Mouse (Mus musculus) heart, postnatal 0 days (tissue): ENCODE data around the gene Ophn1.

ENCODE experiments used
- CTCF ChIP-seq: IDR thresholded peaks from 2 replicates; pipeline ENCODE4 v1.5.1; 2016; ENCODE audit warnings: antibody characterized with exemption, control low read depth, low read depth
- EP300 ChIP-seq: IDR thresholded peaks from 2 replicates; pipeline ENCODE4 v1.6.1; 2016; ENCODE audit warnings: antibody characterized with exemption, low read depth

DNA sequence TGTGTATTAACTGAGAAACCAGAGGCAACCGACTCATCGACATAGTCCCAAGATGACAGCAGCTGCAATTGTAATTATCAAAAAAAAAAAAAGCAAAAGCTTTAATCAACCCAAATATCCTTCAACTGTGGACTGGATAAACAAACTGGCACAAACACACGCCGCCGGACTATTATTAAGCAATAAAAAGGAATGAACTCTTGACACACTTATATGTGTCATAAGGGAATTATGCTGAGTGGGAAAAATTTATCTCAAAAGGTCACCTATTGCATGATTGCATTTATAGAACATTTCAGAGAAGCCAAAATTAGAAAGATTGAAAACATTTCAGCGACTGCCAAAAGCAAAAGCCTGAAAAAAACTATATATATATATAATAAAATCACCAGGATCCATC is 40.0 kb downstream of the Ophn1 start:
- no peak for TF ChIP-seq EP300
- no peak for TF ChIP-seq CTCF
